8 mouse cellular contexts compared by ENCODE assay signal in the genomic region with DNA sequence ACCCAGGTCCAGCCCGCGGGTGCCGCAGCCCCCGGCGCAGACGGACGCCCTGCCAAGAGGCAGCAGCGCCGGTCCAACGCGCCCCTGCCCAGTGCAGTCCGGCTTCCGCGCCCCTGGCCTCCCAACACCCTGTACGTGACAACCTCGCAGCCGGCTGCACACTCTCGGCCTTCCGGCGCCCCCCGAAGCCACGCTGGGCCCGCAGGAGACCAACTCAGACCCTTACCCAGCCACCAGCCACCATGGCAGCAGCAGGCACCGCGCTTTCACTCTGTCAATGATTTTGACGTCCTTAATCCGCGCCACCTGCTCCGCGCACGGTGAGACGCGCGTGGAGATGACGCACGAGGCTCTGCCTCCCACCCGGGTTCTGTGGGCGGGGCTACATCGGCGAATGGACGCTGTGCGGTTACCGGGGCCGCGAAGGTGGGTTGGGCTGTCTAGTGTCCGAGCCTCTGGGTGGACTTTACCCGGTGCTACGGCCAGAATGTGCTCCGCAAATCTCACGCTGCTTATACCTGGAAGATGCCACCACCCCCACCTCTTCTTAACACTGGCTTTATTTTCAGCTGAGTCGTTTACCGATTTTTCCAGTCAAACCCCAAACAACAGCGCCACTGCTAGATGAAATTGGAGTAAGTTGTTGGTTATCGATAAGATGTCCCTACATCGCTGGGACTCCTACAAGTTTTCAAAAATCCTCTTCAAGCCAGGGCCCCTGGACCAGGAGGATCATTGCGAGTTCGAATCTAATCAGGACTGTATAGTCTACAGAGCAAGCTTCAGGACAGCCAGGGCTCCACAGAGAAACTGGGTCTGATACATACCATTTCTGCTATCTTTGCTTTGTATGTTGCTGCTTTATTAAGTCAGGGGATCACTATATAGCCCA. TPM values are rescaled to one million over a fixed set of nuclear protein-coding genes. Genes with fewer than 3 reads are reported as not detected.
DNase-seq lines count a peak whose midpoint lies in the region; ATAC-seq lines count a peak whose summit lies in the region.

A gene (minus strand): TSS at position 354 of the 892 bp plus-strand sequence.

- H3K4me2 ChIP-seq in hindbrain, embryonic 11.5 days (replicated peaks; ENCODE audit: low read depth, low read length), result peak within 1 kb of the TSS; percentile 92

- no peaks in the 10 kb centered on the region for H3K27me3 ChIP-seq in hindbrain, embryonic 11.5 days (ENCODE audit: control insufficient read depth, insufficient read depth, low read length)

- H3K9ac ChIP-seq in hindbrain, embryonic 11.5 days (ENCODE audit: low read depth, low read length), result peak within 1 kb of the TSS; percentile 90

- no peaks in the 10 kb centered on the region for H3K4me1 ChIP-seq in hindbrain, embryonic 11.5 days (replicated peaks; ENCODE audit: control insufficient read depth, insufficient read depth, low read length)

- no peaks in the 10 kb centered on the region for H3K9me3 ChIP-seq in hindbrain, embryonic 11.5 days (ENCODE audit: control insufficient read depth, low read length)

- peak; percentile 93 for ATAC-seq in hindbrain, embryonic 11.5 days (ENCODE audit: low FRiP score)

- no peaks in the 10 kb centered on the region for H3K36me3 ChIP-seq in hindbrain, embryonic 11.5 days (ENCODE audit: control insufficient read depth, insufficient read depth, low read length)

- peak; percentile 97 for DNase-seq in MN1 (ENCODE audit: low spot score)
- peak; percentile 95 for DNase-seq in cerebellum, adult 9-10 months
- DNase-seq in frontal cortex, adult 2 months (ENCODE audit: extremely low spot score in 1 of 2, low spot score in 1 of 2), result peak; percentile 94 to 98
- peak; percentile 98 for DNase-seq in hindbrain, embryonic 11.5 days (ENCODE audit: low spot score)
- DNase-seq in layer of hippocampus, postnatal 10 days (ENCODE audit: low spot score in 2 of 2), result peak; percentile 97
- DNase-seq in lung, postnatal 10 days, result peak; percentile 97
- DNase-seq in ovary, postnatal 36 days (ENCODE audit: low spot score), result peak; percentile 92
- peak; percentile 94 for DNase-seq in thymus, postnatal 25 days

- peak within 1 kb of the TSS; percentile 99 for H3K4me3 ChIP-seq in hindbrain, embryonic 11.5 days (ENCODE audit: low read depth, low read length)

- H3K27ac ChIP-seq in hindbrain, embryonic 11.5 days (ENCODE audit: low read depth, low read length), result 0 out of 2 replicates have a peak within 1 kb of the TSS, but pooled peaks have one; percentile 17

- WGBS in hindbrain, embryonic 11.5 days, result under 1% methylated on average over 52 of the region's 57 CpGs

RNA-seq across cellular contexts. Expression of the gene that starts here (rescaled TPM):
- polyA plus RNA-seq in frontal cortex, adult 2 months (2012; rRNA removed), result 56.6 and 59.2 TPM in 2 replicates
- 43.6 and 45.7 TPM in 2 replicates for polyA plus RNA-seq in hindbrain, embryonic 11.5 days (2014; fragmentation: Nextera tagmentation; extraction: Ambion mirVana)
- 10 to 100 TPM; 43.0 to 51.9 TPM for total RNA-seq in layer of hippocampus, postnatal 10 days (2021)

Comparison
In these comparisons a context has a peak if more than half of its experiments do, and no peak if none do; other contexts are left out.
1. Peak in every context shown above with its lines: DNase-seq, ATAC-seq, H3K4me3 ChIP-seq and H3K27ac ChIP-seq.